Mouse (Mus musculus) CH12.LX (cell line): ENCODE data around the gene Atox1. TPM values are rescaled to one million over a fixed set of nuclear protein-coding genes. Genes with fewer than 3 reads are reported as not detected.

Experiments
- DNase-seq: peaks from one replicate; pipeline ENCODE4 v3.0.0-alpha.2; 2013; ENCODE audit errors: extremely low read depth
- H3K27ac ChIP-seq: 2 replicates; pipeline ENCODE4 v1.5.1; 2012; ENCODE audit warnings: low read depth, mild to moderate bottlenecking, control low read depth, moderate library complexity; ENCODE audit not compliant: insufficient read depth
- H3K27me3 ChIP-seq: replicated peaks from 2 replicates; pipeline ENCODE3; 2012; ENCODE audit warnings: inconsistent platforms
- H3K36me3 ChIP-seq, 2 experiments: replicated peaks in 1 of 2; 2 replicates each; pipeline versions ENCODE3 to v1.6.1; 2012; ENCODE audit warnings: inconsistent platforms in 1 of 2, low read length in 1 of 2, mild to moderate bottlenecking in 1 of 2, mixed read lengths in 1 of 2, moderate library complexity in 1 of 2; ENCODE audit not compliant: control insufficient read depth in 1 of 2, insufficient read depth in 1 of 2
- H3K4me1 ChIP-seq, 2 experiments: 2 replicates each; pipeline ENCODE4 v1.6.1; 2012; ENCODE audit warnings: inconsistent platforms in 1 of 2, moderate library complexity in 1 of 2; ENCODE audit not compliant: insufficient read depth in 2 of 2, control insufficient read depth in 1 of 2
- H3K4me2 ChIP-seq: 2 replicates; pipeline ENCODE4 v1.6.1; 2012; ENCODE audit warnings: low read depth, mild to moderate bottlenecking, control low read depth; ENCODE audit not compliant: poor library complexity, insufficient read depth, severe bottlenecking
- H3K4me3 ChIP-seq, 3 experiments: fragments of 150-350 bp in 1 of 3; sonication (generic) in 1 of 3; replicated peaks in 1 of 3; 2 replicates each; pipeline versions ENCODE3 to v1.5.1; 2011 to 2012; ENCODE audit warnings: low read depth in 2 of 3, low read length in 2 of 3, mild to moderate bottlenecking in 2 of 3, moderate library complexity in 2 of 3, control low read depth in 1 of 3, improper control_type of control experiment in 1 of 3, inconsistent platforms in 1 of 3, mixed read lengths in 1 of 3; ENCODE audit not compliant: poor library complexity in 1 of 3
- H3K79me2 ChIP-seq: replicated peaks from 2 replicates; pipeline ENCODE4 v1.6.1; 2012; ENCODE audit warnings: mild to moderate bottlenecking, moderate library complexity; ENCODE audit not compliant: control insufficient read depth, poor library complexity, insufficient read depth, severe bottlenecking; ENCODE audit errors: extremely low read depth
- H3K9ac ChIP-seq: 2 replicates; pipeline ENCODE4 v1.6.1; 2012; ENCODE audit warnings: low read depth, mild to moderate bottlenecking, control low read depth, moderate library complexity; ENCODE audit not compliant: insufficient read depth
- H3K9me3 ChIP-seq: replicated peaks from 2 replicates; pipeline ENCODE3; 2012; ENCODE audit warnings: low read length, inconsistent platforms, mixed read lengths
- BHLHE40 ChIP-seq: IDR thresholded peaks from 2 replicates; pipeline ENCODE4 v1.6.1; 2011; ENCODE audit warnings: mild to moderate bottlenecking, low read depth, low read length, improper control_type of control experiment
- CHD1 ChIP-seq: IDR thresholded peaks from 2 replicates; pipeline ENCODE4 v1.6.1; 2012; ENCODE audit warnings: low read depth, low read length, improper control_type of control experiment, inconsistent platforms
- CHD2 ChIP-seq: IDR thresholded peaks from 2 replicates; pipeline ENCODE4 v1.6.1; 2011; ENCODE audit warnings: low read length, improper control_type of control experiment
- CTCF ChIP-seq, 2 experiments: IDR thresholded peaks in 1 of 2; conservative IDR thresholded peaks in 1 of 2; 2 replicates each; pipeline ENCODE4 v1.5.1; 2011 to 2012; ENCODE audit warnings: low read depth in 2 of 2, low read length in 2 of 2, improper control_type of control experiment in 1 of 2, inconsistent platforms in 1 of 2, mild to moderate bottlenecking in 1 of 2, moderate library complexity in 1 of 2
- ELF1 ChIP-seq: IDR thresholded peaks from 2 replicates; pipeline ENCODE4 v1.6.1; 2014; ENCODE audit warnings: low read depth, mild to moderate bottlenecking, inconsistent platforms, low read length, improper control_type of control experiment
- EP300 ChIP-seq: IDR thresholded peaks from 2 replicates; pipeline ENCODE4 v1.6.1; 2011; ENCODE audit warnings: low read length, improper control_type of control experiment
- ETS1 ChIP-seq: conservative IDR thresholded peaks from 2 replicates; pipeline ENCODE4 v1.6.1; 2012; ENCODE audit warnings: low read depth, mild to moderate bottlenecking, inconsistent platforms, low read length, improper control_type of control experiment, moderate library complexity
- GABPA ChIP-seq: IDR thresholded peaks from 2 replicates; pipeline ENCODE4 v1.6.1; 2012; ENCODE audit warnings: low read depth, low read length, improper control_type of control experiment, inconsistent platforms; ENCODE audit not compliant: insufficient replicate concordance
- HCFC1 ChIP-seq: IDR thresholded peaks from 2 replicates; pipeline ENCODE4 v1.6.1; 2012; ENCODE audit warnings: low read depth, mild to moderate bottlenecking, inconsistent platforms, low read length, improper control_type of control experiment
- IRF4 ChIP-seq: IDR thresholded peaks from 2 replicates; pipeline ENCODE4 v1.6.1; 2014; ENCODE audit warnings: low read depth, mild to moderate bottlenecking, inconsistent platforms, low read length, improper control_type of control experiment
- JUN ChIP-seq: IDR thresholded peaks from 2 replicates; pipeline ENCODE4 v1.6.1; 2011; ENCODE audit warnings: low read depth, mild to moderate bottlenecking, low read length, improper control_type of control experiment, moderate library complexity; ENCODE audit not compliant: insufficient read depth
- MAFK ChIP-seq: IDR thresholded peaks from 2 replicates; pipeline ENCODE4 v1.6.1; 2011; ENCODE audit warnings: low read length, improper control_type of control experiment; ENCODE audit not compliant: insufficient replicate concordance
- MAZ ChIP-seq: IDR thresholded peaks from 2 replicates; pipeline ENCODE4 v1.6.1; 2012; ENCODE audit warnings: low read depth, mild to moderate bottlenecking, inconsistent platforms, low read length, improper control_type of control experiment, moderate library complexity
- MEF2A ChIP-seq: IDR thresholded peaks from 2 replicates; pipeline ENCODE4 v1.6.1; 2014; ENCODE audit warnings: low read depth, mild to moderate bottlenecking, inconsistent platforms, low read length, improper control_type of control experiment, borderline replicate concordance
- PAX5 ChIP-seq: IDR thresholded peaks from 2 replicates; pipeline ENCODE4 v1.6.1; 2012; ENCODE audit warnings: low read length, inconsistent platforms, mixed read lengths
- RAD21 ChIP-seq: IDR thresholded peaks from 2 replicates; pipeline ENCODE4 v1.6.1; 2011; ENCODE audit warnings: low read depth, mild to moderate bottlenecking, low read length, improper control_type of control experiment, moderate library complexity
- SIN3A ChIP-seq: IDR thresholded peaks from 2 replicates; pipeline ENCODE4 v1.6.1; 2012; ENCODE audit warnings: low read length, improper control_type of control experiment, inconsistent platforms
- SMC3 ChIP-seq: IDR thresholded peaks from 2 replicates; pipeline ENCODE4 v1.6.1; 2011; ENCODE audit warnings: low read depth, low read length, improper control_type of control experiment
- TBP ChIP-seq: conservative IDR thresholded peaks from 2 replicates; pipeline ENCODE4 v1.6.1; 2011; ENCODE audit warnings: low read depth, low read length, improper control_type of control experiment
- TCF12 ChIP-seq: IDR thresholded peaks from 2 replicates; pipeline ENCODE4 v1.6.1; 2014; ENCODE audit warnings: low read depth, mild to moderate bottlenecking, inconsistent platforms, low read length, improper control_type of control experiment
- UBTF ChIP-seq: IDR thresholded peaks from 2 replicates; pipeline ENCODE4 v1.6.1; 2012; ENCODE audit warnings: low read depth, mild to moderate bottlenecking, inconsistent platforms, low read length, improper control_type of control experiment, moderate library complexity
- USF1 ChIP-seq: IDR thresholded peaks from 2 replicates; pipeline ENCODE4 v1.6.1; 2014; ENCODE audit warnings: low read depth, mild to moderate bottlenecking, inconsistent platforms, low read length, improper control_type of control experiment
- ZKSCAN1 ChIP-seq: IDR thresholded peaks from 2 replicates; pipeline ENCODE4 v1.6.1; 2012; ENCODE audit warnings: low read depth, inconsistent platforms, low read length, improper control_type of control experiment, borderline replicate concordance
- dilution Hi-C: fragments of 300-500 bp; cut with MboI; formaldehyde crosslinking; loops from 2 replicates; pipeline ENCODE4 v1.14.3; 2020; ENCODE audit warnings: low sequenced_read_pairs; ENCODE audit not compliant: extremely low pct_unique_long_range_greater_than_20kb, extremely low pct_ligation_motif_present
- in situ Hi-C: fragments of 300-500 bp; cut with MboI; formaldehyde crosslinking; loops from 3 replicates; pipeline ENCODE4 v1.14.3; 2019; ENCODE audit warnings: low sequenced_read_pairs, low pct_ligation_motif_present, low pct_unique_long_range_greater_than_20kb, mixed read lengths
- polyA plus RNA-seq: library from polyadenylated mRNA; unstranded; fragments of >175 nt; gene quantifications from 2 replicates; pipeline ENCODE4 v1.2.1, GENCODE M21; 2012; ENCODE audit warnings: low read depth; ENCODE audit not compliant: insufficient read length
- total RNA-seq, 2 experiments: library from RNA; depleted of rRNA; stranded (reverse); fragments of 300-350 nt in 1 of 2; fragments of >200 nt in 1 of 2; gene quantifications; 2 replicates each; pipeline ENCODE4 v1.2.3; 2012 to 2014

The Atox1 gene
- total and polyA plus RNA-seq, 3 experiments, result 264 to 445 (median 398) TPM

GRCm38 (mm10) chr11:55471467-55471866 lies 10.4 kb upstream of the Atox1 start:
- in situ Hi-C loops, result no loop called here
- dilution Hi-C loops, result no loop called here
- Histone ChIP-seq H3K4me2 (peak overlapping the region; percentile 73), H3K4me3 (peak overlapping the region; percentile 91 to 100 (median 93)), H3K4me1 (peaks cover 10 to 46% of the 10 kb centered on the region in 2 experiments), H3K27ac (no peak overlapping the region), H3K27me3 (no peaks in the 10 kb centered on the region), H3K79me2 (peaks cover 65% of the 10 kb centered on the region), H3K36me3 (peaks cover 9 to 42% of the 10 kb centered on the region in 2 experiments), H3K9me3 (no peaks in the 10 kb centered on the region), H3K9ac (peak overlapping the region; percentile 89)
- no peak for DNase-seq
- TF ChIP-seq EP300, result no peak

GRCm38 (mm10) chr11:55470761-55471160 lies 9.7 kb upstream of the Atox1 start:
- Histone ChIP-seq H3K79me2 (peaks cover 59% of the 10 kb centered on the region), H3K4me2 (peak overlapping the region; percentile 73), H3K4me3 (peak overlapping the region; percentile 91 to 100 (median 93)), H3K27me3 (no peaks in the 10 kb centered on the region), H3K27ac (no peak overlapping the region), H3K36me3 (peaks cover 9 to 35% of the 10 kb centered on the region in 2 experiments), H3K4me1 (peaks cover 10 to 39% of the 10 kb centered on the region in 2 experiments), H3K9me3 (no peaks in the 10 kb centered on the region), H3K9ac (peak overlapping the region; percentile 89)
- no peak for TF ChIP-seq ETS1
- peak; percentile 52; the same call in 1 of the 2 replicates for TF ChIP-seq CHD1
- 0 out of 2 replicates have a peak, but pooled peaks have one; percentile 7 for TF ChIP-seq CHD2
- no peak for TF ChIP-seq CTCF (conservative IDR thresholded peaks at IDR 0.05 in 1 of 2, IDR thresholded peaks at IDR 0.05 in 1 of 2; ENCODE audit: low read depth in 2 of 2, low read length in 2 of 2)
- 0 out of 2 replicates have a peak, but pooled peaks have one; percentile 25 for TF ChIP-seq MAZ
- dilution Hi-C loops (no loop called here), in situ Hi-C loops (no loop called here)
- no peak for DNase-seq

- peaks cover 55% of the 10 kb centered on the region for H3K79me2 ChIP-seq
- peak overlapping the region; percentile 89 for H3K9ac ChIP-seq
- H3K4me3 ChIP-seq, result peak overlapping the region; percentile 91 to 100 (median 93)
- peaks cover 10 to 35% of the 10 kb centered on the region in 2 experiments for H3K4me1 ChIP-seq
- in situ Hi-C loops (no loop called here), dilution Hi-C loops (no loop called here)
- no peak for DNase-seq
- peak overlapping the region; percentile 73 for H3K4me2 ChIP-seq
- peak overlapping the region; percentile 59 for H3K27ac ChIP-seq
- no peaks in the 10 kb centered on the region for H3K27me3 ChIP-seq
- no peaks in the 10 kb centered on the region for H3K9me3 ChIP-seq
- peaks cover 9 to 32% of the 10 kb centered on the region in 2 experiments for H3K36me3 ChIP-seq
- TF ChIP-seq RAD21 (no peak), UBTF (no peak), MAFK (no peak), BHLHE40 (no peak), ELF1 (no peak), PAX5 (no peak), IRF4 (no peak; the same call in 1 of the 2 replicates), SIN3A (peak; percentile 23; the same call in 1 of the 2 replicates), SMC3 (no peak), JUN (no peak), TBP (0 out of 2 replicates have a peak, but pooled peaks have one; percentile 17), GABPA (no peak), TCF12 (no peak), HCFC1 (no peak), MAZ (0 out of 2 replicates have a peak, but pooled peaks have one; percentile 40), CHD2 (no peak), EP300 (no peak), MEF2A (no peak), USF1 (no peak), ZKSCAN1 (no peak), CTCF (conservative IDR thresholded peaks at IDR 0.05 in 1 of 2, IDR thresholded peaks at IDR 0.05 in 1 of 2; ENCODE audit: low read depth in 2 of 2, low read length in 2 of 2) (no peak)
These were observed 9.1 kb upstream of the Atox1 start for GRCm38 (mm10) chr11:55469923-55470691.
